Mouse (Mus musculus): ENCODE measurements around the gene Gm43518. TPM values are rescaled to one million over a fixed set of nuclear protein-coding genes. Genes with fewer than 3 reads are reported as not detected.
A peak's percentile ranks its signal among the peaks of the same experiment; 100 is the strongest.

Gene Gm43518
- polyA plus RNA-seq, 1 experiment: 0.53 TPM

DNA sequence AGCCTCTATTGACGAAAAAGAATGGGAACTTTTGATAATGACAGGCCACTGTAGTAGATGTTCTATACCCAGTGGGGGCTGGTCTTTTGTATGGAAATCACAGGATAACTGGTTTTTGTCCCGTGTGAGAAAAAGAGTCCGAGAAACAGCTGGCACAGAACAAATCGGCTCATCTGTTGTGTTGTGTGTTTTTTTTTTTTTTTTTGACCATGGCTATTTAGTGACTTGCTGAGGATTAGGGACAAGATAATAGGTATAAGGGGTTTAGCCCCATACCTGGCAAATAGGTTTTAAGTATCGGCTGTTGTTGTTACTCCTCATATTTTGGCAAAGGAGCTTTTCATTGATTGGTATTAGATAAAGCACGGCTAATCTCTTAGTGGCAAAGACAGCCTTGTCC, 45.2 kb downstream of the Gm43518 start:
- Histone ChIP-seq H3K4me3 (replicated peaks; ENCODE audit: extremely low read depth, low read depth, low read length) (no peak overlapping the region), H3K4me1 (ENCODE audit: control insufficient read depth, insufficient read depth, low read length) (peaks cover 7% of the 10 kb centered on the region)
- WGBS: 69% methylated on average over 6 of the region's 6 CpGs

DNA sequence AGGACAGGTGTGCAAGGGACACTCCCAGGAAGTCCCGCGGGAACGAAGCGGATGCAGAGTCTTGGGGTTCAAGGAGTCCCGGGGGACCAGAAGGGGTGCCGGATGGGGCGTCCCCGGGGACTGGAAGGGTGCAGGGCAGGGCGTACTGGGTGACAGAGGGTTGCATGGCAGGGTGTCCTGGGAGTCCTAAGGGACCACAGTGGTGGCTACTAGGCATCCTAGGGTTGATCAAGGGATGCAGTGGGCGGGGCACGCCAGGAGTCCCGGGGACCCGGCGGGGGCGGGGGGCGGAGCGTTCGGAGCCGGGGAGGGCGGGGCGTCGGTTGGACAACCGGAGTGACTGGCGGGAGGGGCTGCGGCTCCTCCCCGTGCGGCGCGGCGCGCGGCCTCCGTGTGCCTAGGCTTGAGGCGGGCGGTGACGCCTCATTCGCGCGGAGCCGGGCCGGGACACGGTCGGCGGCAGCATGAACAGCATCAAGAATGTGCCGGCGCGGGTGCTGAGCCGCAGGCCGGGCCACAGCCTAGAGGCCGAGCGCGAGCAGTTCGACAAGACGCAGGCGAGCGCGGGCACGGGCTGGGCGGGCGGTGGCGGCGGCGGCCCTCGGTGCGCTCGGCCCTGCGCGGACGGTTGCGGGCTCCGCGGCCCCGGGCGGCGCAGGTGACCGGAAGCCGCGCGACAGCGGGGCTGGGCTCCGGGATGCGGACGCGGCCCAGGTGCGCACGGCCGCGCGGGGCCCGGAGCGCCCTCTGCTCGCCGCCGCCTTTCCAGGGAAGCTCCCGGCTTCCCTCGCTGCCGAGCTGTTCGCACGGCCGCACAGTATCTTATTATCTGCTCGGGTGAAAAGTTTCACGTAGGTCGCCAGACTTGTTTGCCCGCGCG, 46.3 kb downstream of the Gm43518 start, which contains the start of gene Hip1r:
Hip1r (plus strand) TSS at position 330 of the 880 bp plus-strand sequence.
- H3K4me1 ChIP-seq (ENCODE audit: control insufficient read depth, insufficient read depth, low read length): peaks cover 16% of the 10 kb centered on the region
- peak; percentile 76 for DNase-seq
- WGBS: under 1% methylated on average over 106 of the region's 106 CpGs
- H3K4me3 ChIP-seq (replicated peaks; ENCODE audit: extremely low read depth, low read depth, low read length): peak within 1 kb of the TSS; percentile 81
- TF ChIP-seq CTCF (IDR thresholded peaks at IDR 0.05; ENCODE audit: insufficient read depth, low read length) (no peak), POLR2A (IDR thresholded peaks at IDR 0.05; ENCODE audit: borderline replicate concordance, extremely low read depth, low read depth, low read length) (peak; percentile 51; the same call in 1 of the 2 replicates)

More for the DNA sequence above, 45.2 kb downstream of the Gm43518 start:
- DNase-seq: no peak
- TF ChIP-seq POLR2A (IDR thresholded peaks at IDR 0.05; ENCODE audit: borderline replicate concordance, extremely low read depth, low read depth, low read length) (no peak), CTCF (IDR thresholded peaks at IDR 0.05; ENCODE audit: insufficient read depth, low read length) (no peak)

DNA sequence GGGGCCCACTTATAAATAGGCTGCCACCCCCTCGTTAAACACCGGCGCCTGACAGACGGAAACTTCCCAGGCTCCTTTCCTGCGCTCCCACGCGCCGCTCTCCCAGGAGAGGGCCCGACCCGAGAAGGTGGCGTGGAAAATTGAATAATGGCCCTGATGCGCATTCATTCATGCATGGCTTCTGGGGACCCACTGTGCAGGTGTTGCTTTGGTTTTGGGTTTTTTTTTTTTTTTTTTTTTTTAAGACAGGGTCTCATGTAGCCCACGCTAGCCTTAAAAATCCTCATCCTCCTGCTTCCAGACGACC, 46.9 kb downstream of the Gm43518 start:
- no peak for DNase-seq
- 1% methylated on average over 14 of the region's 14 CpGs for WGBS
- H3K4me1 ChIP-seq (ENCODE audit: control insufficient read depth, insufficient read depth, low read length): peaks cover 16% of the 10 kb centered on the region
- TF ChIP-seq POLR2A (IDR thresholded peaks at IDR 0.05; ENCODE audit: borderline replicate concordance, extremely low read depth, low read depth, low read length): no peak
- TF ChIP-seq CTCF (IDR thresholded peaks at IDR 0.05; ENCODE audit: insufficient read depth, low read length): no peak
- H3K4me3 ChIP-seq (replicated peaks; ENCODE audit: extremely low read depth, low read depth, low read length): peak overlapping the region; percentile 81

DNA sequence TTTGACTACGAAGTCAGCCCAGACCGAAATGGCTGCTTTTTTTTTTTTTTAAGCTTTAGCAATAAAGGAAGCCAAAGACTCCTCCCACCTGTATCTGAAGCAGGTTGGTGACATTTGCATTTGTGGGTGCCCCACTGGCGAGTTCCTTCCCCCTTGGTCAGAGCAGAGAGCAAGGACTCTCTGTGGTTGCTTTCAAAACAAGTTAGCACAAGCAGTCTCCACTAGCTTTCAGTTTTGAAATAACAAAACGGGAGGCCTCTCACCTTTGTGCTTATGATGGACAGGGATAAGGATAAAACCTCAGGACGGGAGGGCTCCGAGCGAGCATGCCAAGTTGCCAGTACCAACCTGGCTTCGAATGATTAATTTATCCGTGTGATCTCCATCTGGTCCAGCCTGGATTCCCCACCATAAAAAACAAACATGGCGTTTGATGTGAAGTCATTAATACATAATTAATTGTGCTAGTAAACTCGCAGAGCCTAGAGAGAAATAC, 47.4 kb downstream of the Gm43518 start:
- 31% methylated on average over 11 of the region's 11 CpGs for WGBS
- DNase-seq: no peak
- TF ChIP-seq CTCF (IDR thresholded peaks at IDR 0.05; ENCODE audit: insufficient read depth, low read length) (no peak), POLR2A (IDR thresholded peaks at IDR 0.05; ENCODE audit: borderline replicate concordance, extremely low read depth, low read depth, low read length) (no peak)
- H3K4me1 ChIP-seq (ENCODE audit: control insufficient read depth, insufficient read depth, low read length): peaks cover 22% of the 10 kb centered on the region
- peak overlapping the region; percentile 33 for H3K4me3 ChIP-seq (replicated peaks; ENCODE audit: extremely low read depth, low read depth, low read length)

DNA sequence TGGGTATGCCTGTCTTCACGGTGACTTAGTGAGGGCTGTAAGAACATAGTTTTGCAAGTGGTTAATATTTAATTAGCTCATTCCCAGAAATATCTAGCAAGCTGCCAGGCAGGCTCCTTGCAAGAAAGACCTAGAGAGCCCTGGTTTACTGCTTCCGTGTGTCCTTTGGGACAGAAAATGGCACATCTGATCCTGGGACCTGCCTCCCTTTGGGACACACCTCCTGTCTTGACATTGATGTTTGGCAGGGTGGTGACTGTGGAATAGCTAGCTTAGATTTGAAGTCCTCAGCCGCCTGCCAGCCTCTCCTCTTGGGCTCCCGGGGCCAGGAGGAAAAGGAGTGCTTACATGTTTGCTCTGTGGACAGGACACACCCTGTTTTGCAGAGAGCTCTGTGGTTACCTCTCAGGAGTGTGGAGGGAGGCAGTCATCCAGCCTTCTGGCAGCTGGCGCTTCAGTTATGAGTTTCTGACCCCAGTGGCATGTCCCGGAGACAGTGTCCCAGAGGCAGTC, 48.5 kb downstream of the Gm43518 start:
- WGBS: 29% methylated on average over 6 of the region's 6 CpGs
- no peak overlapping the region for H3K4me3 ChIP-seq (replicated peaks; ENCODE audit: extremely low read depth, low read depth, low read length)
- H3K4me1 ChIP-seq (ENCODE audit: control insufficient read depth, insufficient read depth, low read length): peaks cover 29% of the 10 kb centered on the region
- TF ChIP-seq POLR2A (IDR thresholded peaks at IDR 0.05; ENCODE audit: borderline replicate concordance, extremely low read depth, low read depth, low read length) (no peak), CTCF (IDR thresholded peaks at IDR 0.05; ENCODE audit: insufficient read depth, low read length) (no peak)
- peak; percentile 67 for DNase-seq

DNA sequence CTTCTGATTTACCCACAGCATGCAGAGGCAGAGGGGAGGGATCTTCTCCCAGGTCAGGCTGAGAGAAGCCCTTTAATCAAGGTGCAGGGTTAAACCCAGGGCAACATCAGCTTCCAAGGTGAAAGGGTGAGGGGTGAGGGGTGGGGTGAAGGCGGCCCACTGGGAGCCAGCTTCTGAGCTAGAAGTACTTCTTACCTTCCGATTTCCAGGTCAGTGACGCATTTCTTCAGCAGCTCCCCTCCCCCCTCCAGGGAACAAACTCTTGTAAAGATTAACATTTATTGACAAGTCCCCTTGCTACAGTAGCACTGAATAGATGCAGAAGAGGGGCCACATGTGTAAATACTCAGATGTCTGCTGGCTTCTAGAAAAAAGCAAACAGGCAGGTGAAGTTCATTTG, 50.0 kb downstream of the Gm43518 start:
- WGBS: 66% methylated on average over 3 of the region's 3 CpGs
- TF ChIP-seq CTCF (IDR thresholded peaks at IDR 0.05; ENCODE audit: insufficient read depth, low read length) (no peak), POLR2A (IDR thresholded peaks at IDR 0.05; ENCODE audit: borderline replicate concordance, extremely low read depth, low read depth, low read length) (no peak)
- no peak overlapping the region for H3K4me3 ChIP-seq (replicated peaks; ENCODE audit: extremely low read depth, low read depth, low read length)
- H3K4me1 ChIP-seq (ENCODE audit: control insufficient read depth, insufficient read depth, low read length): peaks cover 36% of the 10 kb centered on the region
- DNase-seq: peak; percentile 6

DNA sequence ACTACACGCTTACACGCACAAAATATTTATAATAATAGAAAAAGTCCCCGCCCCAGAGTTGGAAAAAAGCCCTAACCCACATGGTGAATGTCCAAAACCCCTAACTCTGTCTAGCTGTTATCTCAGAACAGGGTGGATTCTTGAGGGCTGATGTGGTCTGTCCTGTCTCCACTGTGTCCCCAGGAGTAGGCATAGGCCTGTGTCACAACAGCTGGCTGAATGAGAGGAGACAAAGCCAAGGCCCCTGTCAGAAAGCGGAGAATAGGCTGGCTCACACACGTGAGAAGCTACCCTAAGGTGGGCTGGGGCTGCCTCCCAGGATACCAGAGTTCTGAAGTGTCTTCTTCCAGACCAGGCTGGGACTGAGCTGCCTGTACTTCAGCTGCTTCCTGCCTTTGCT, 50.9 kb downstream of the Gm43518 start:
- Histone ChIP-seq H3K4me1 (ENCODE audit: control insufficient read depth, insufficient read depth, low read length) (peaks cover 36% of the 10 kb centered on the region), H3K4me3 (replicated peaks; ENCODE audit: extremely low read depth, low read depth, low read length) (no peak overlapping the region)
- TF ChIP-seq POLR2A (IDR thresholded peaks at IDR 0.05; ENCODE audit: borderline replicate concordance, extremely low read depth, low read depth, low read length) (no peak), CTCF (IDR thresholded peaks at IDR 0.05; ENCODE audit: insufficient read depth, low read length) (no peak)
- 40% methylated on average over 5 of the region's 5 CpGs for WGBS
- DNase-seq: peak; percentile 7

DNA sequence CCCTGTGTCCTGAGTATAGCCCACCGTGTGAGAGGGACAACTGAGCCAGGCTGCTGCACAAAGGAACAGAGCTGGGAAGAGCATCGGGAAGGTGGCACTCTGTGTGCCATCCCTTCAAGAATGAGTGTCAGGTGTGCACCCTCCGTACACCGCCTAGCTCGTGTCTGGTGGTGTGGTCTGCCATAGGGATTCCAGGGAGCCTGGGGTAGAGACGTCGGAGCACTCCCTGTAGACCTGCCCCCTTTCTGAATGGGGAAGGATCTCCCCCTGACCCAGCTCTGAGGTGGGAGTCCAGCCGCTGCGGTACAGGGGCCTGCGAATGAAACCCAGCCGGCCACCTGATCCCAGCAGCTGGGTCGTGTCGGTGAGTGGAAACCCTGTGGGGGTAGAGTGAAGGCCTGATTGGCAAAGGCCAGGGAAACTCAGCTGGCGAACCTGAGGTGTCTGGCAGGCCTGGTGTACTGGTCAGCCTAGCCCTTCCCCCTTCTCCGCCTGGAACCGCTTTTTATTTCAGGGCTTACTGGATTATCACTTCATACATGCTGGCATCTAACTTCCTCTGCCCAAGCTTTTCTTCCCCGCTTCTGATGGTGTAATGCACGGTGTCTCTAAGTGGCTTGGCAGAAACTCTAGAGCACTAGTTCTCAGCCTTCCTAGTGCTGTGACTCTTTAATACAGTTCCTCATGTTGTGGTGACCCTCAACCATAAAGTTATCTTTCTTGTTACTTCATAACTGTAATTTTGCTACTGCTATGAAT, 52.2 kb downstream of the Gm43518 start:
- TF ChIP-seq CTCF (IDR thresholded peaks at IDR 0.05; ENCODE audit: insufficient read depth, low read length) (no peak), POLR2A (IDR thresholded peaks at IDR 0.05; ENCODE audit: borderline replicate concordance, extremely low read depth, low read depth, low read length) (no peak)
- DNase-seq: peak; percentile 9
- Histone ChIP-seq H3K4me1 (ENCODE audit: control insufficient read depth, insufficient read depth, low read length) (peaks cover 36% of the 10 kb centered on the region), H3K4me3 (replicated peaks; ENCODE audit: extremely low read depth, low read depth, low read length) (no peak overlapping the region)
- 65% methylated on average over 18 of the region's 18 CpGs for WGBS

DNA sequence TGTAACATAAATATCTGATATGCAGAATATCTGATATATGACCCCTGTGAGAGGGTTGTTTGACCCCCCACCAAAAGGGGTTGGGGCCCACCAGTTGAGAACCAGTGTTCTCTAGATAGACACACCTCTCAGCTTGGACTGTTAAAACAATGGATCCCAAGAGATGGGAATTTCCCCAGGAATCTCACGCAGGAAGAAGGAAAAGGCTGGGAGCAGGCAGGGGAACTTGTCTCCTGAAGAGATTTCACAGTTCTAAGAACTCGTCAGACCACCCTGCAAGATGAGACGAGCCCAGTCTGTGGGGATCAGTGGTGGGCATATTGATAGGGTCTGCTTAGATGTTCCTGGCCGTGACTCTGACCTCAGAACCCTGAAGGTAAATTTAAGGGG, 52.8 kb downstream of the Gm43518 start:
- 43% methylated on average over 4 of the region's 4 CpGs for WGBS
- Histone ChIP-seq H3K4me1 (ENCODE audit: control insufficient read depth, insufficient read depth, low read length) (peaks cover 36% of the 10 kb centered on the region), H3K4me3 (replicated peaks; ENCODE audit: extremely low read depth, low read depth, low read length) (no peak overlapping the region)
- no peak for TF ChIP-seq CTCF (IDR thresholded peaks at IDR 0.05; ENCODE audit: insufficient read depth, low read length)
- no peak for TF ChIP-seq POLR2A (IDR thresholded peaks at IDR 0.05; ENCODE audit: borderline replicate concordance, extremely low read depth, low read depth, low read length)
- DNase-seq: peak; percentile 4

Data from lung, adult 2 months (tissue).